Mouse (Mus musculus) WW6 (cell line): ENCODE measurements at regions not wholly inside any gene's neighbourhood (a gene's known extent, or its start where the extent isn't known, plus 50 kb on each side); places are given as distances from the start of the nearest gene placed in this dataset.
A peak's percentile ranks its signal among the peaks of the same experiment; 100 is the strongest.

Experiments
- DNase-seq: peaks from one replicate; pipeline ENCODE4 v3.0.0-alpha.2; 2013; ENCODE audit warnings: low read depth, low spot score

GRCm38 (mm10) chr9:46738056-46738455 lies 260.5 kb upstream of the Gm4791 start:
- DNase-seq = no peak

DNA sequence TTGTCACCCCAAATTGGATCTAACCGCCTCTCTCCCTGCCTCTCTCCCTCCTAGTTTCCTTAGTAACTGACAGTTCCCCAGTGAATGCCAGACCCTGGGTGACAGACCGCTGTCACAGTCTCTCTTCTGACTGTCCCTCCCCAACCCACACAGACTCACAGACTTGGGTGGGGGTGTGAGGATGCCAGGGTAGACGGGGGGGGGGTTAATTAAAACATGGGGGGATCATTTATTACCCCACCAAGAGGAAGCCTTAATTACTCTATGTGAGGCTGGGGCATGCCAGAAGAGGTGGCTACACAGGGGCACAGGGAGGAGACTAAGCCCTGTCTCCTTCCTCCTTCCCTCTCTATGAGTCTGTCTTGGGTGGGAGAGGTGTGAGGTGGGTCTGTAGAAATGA lies 261.1 kb upstream of the Gm4791 start:
- DNase-seq = no peak

- DNase-seq = no peak
These were observed 262.3 kb upstream of the Gm4791 start for GRCm38 (mm10) chr9:46736232-46736631.

DNA sequence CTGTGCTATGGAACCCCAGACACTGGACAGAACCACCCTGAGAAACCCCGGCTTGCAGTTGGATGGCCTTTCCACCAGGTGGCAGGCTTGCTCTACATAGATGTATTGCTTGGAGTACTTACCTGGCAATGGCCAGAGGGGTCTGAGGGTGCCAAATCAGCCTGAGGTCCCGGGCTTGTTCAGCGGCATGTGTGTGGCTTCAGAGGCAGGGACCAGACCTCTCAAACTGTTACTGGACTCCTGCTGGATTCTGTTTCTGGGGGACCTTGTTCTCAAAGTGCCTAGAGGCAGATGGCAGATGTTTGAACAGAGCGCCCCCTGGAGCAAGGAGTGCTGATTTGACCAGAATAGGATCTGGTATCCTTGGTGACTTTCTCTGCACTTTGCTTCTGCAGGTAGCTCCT lies 262.9 kb upstream of the Gm4791 start:
- peak; percentile 54 for DNase-seq

DNA sequence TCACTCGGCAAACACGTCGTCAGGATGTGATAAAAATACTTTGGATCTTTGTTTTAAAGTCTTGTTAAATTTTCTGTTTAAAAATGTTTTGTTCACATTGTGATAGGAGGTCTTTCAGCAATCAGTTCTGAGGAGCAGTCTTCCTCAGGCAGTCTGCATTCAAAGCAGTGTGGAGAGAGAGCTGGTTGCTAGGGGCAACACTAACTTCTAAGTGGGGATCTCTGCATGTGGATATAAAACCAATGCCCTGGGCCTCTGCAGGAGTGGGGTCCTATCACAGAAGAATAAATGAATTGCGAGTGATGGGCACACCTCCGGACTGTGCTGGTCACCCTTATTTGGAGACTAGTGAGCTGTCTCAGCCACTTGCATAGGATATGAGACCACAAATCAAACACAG lies 270.1 kb upstream of the Gm4791 start:
- DNase-seq = no peak

DNA sequence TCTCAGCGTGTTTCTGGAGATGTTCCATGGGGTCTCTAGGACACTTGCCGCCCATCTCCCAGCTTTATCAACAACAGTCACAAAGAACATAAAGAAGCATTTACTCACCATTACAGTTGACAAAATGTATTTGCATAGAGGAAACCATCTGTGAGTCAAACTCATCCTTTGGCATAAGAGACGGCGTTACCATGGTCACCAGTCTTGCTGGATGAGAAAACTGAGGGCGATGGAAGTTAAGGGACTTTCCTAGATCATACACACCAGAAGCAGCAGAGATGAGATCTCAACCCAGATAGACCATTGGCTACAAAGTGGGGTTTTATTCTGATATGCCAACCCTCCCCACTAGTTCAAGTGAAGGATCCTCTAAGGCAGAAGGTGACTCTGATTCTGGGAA lies 274.3 kb upstream of the Gm4791 start:
- no peak for DNase-seq

DNA sequence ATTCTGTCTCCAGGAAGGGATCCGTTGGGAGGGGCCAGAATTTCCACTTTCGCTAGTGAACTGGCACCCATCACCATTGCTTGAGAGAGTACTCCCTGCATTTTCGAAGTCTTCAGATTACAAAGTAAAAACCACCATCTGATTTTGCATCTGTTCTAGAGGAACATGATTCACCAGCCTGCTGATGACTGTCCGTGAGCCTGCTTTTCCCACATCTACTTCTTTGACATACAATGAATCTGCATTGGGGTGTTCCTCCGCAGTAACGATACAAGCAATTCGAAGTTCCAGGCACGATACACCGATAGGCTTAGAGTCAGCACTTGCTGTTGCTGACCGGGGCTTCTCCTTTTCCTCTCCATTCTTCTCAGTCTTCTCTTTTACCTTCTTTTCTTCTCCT lies 285.1 kb upstream of the Gm4791 start:
- DNase-seq = no peak

GRCm38 (mm10) chr9:46704151-46704905 lies 294.2 kb upstream of the Gm4791 start:
- no peak for DNase-seq

DNA sequence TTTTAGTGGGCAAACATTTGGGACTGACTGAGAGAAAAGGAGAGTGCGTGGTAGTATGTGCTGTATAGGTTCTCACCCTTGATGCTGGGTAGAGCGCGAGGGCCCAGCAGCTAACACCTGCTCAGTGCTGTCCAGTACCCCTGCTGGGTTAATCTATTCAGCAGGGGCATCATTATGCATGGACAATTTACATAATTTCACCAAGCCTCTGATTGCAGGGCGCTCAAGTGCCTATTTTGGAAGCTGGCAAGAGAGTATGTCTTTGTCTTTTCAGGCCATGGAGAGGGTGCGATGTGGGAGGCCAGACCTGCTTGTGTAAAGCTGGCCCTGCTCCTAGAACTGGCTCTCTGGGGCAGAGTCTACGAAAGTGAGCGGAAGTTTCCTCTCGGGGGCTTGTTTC lies 294.9 kb upstream of the Gm4791 start:
- no peak for DNase-seq

GRCm38 (mm10) chr9:46702901-46703636 lies 295.5 kb upstream of the Gm4791 start:
- DNase-seq = no peak

- peak; percentile 26 for DNase-seq
These were observed 296.3 kb upstream of the Gm4791 start for GRCm38 (mm10) chr9:46702053-46702900.

GRCm38 (mm10) chr9:46696171-46696570 lies 302.4 kb upstream of the Gm4791 start:
- no peak for DNase-seq

DNA sequence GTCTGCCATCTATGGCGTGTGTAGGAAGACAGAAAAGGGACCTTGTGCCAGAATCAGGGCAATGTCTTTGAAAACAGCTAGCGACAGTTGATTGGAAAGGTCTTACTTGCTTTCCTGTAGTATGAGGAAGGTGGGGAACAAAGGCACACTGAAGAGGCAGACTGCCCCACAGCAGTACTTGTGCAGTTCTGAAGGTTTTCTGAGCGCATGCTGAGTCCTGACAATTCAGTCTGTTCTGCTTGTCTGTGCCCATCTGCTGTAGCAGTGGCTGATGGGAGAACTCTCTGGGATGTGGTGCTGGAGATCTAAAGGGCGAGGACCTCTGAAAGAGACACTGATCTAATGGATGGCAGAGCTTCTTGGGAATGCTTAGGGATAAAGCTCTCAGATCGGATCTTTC lies 309.2 kb upstream of the Gm4791 start:
- DNase-seq = no peak

- DNase-seq = no peak
These were observed 314.3 kb upstream of the Gm4791 start for GRCm38 (mm10) chr9:46684113-46684850.

GRCm38 (mm10) chr9:46672050-46672449 lies 326.5 kb upstream of the Gm4791 start:
- DNase-seq = no peak

GRCm38 (mm10) chr9:46654422-46654821 lies 334.6 kb upstream of the 4931429L15Rik start:
- DNase-seq = no peak

DNA sequence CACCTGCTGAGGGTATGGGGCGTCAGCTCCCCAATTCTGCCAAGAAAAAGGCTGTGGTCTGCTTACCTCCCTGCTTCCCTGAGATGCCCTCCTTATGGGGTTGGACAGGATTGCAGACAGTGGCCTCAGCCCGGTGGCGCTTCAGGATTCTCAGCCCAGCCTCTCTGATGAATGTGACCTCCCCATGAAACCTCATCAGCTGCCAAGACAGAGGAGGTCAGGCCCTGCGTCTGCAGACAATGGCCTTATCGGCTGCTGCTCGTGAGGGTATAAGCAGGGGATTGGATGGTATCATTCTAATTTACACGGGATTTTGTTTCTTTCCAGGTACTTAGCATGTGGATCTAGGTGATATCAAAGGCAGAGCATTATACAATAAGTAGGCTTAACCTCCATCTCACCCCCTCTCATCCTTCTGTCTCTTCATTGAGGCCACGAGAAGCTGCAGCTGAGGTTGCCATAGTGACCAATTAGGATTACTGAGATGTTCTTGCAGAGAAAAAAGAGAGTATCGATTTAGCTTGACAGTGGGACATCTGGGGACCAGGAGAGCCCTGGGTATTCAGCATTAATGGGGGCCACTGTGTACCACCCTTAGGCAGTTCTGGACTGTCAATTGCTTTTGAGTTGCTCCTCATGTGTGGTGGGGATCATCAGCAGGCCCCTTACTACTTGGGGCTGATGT lies 327.6 kb upstream of the 4931429L15Rik start:
- no peak for DNase-seq

DNA sequence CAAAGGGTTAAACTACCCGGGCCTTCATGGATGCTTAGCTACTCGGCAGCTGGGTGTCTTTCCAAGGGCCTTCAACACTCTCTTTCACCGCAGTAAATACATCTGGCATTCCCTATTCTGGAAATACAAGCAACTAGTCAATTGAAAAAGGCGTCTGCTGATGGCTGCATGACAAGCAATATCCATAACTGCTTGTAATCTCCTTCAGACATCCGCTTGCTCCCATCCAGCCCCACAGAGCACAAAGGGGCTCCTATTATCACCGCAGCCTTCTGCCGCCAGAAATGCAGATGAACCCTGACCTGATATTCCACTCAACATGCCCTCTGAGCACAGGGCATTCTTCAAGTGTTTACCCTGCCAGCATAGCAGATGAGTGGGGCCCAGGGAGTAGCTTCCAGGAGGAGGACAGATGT lies 325.7 kb upstream of the 4931429L15Rik start:
- DNase-seq = no peak

GRCm38 (mm10) chr9:46643551-46643950 lies 323.8 kb upstream of the 4931429L15Rik start:
- DNase-seq = no peak

GRCm38 (mm10) chr9:46642696-46643095 lies 322.9 kb upstream of the 4931429L15Rik start:
- no peak for DNase-seq
